Mouse (Mus musculus): ENCODE measurements around the gene Sf3a3.

The Sf3a3 gene

DNA sequence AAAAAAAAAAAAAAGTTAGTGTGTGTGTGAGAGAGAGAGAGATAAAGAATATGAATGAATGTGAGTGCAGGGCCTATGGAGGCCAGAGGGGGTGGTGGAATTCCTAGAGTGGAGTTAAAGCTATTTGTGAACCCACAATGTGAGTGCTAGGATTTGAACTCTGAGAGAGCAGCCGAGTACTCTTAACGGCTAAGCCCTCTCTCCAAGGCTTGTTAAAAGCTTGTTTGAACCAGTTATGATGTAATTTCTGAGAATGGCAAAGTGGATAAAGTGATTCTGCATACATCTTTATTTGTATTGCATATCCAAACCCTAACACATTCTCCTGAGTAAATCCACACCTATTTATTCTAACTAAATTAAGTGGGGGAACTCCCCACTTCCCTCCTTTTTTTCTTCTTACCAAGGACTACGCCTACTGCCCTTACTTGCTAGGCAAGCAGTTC lies 22.1 kb upstream of the Sf3a3 start:
- TF ChIP-seq GATA4 (IDR thresholded peaks at IDR 0.05; ENCODE audit: insufficient replicate concordance, low read length): no peak

DNA sequence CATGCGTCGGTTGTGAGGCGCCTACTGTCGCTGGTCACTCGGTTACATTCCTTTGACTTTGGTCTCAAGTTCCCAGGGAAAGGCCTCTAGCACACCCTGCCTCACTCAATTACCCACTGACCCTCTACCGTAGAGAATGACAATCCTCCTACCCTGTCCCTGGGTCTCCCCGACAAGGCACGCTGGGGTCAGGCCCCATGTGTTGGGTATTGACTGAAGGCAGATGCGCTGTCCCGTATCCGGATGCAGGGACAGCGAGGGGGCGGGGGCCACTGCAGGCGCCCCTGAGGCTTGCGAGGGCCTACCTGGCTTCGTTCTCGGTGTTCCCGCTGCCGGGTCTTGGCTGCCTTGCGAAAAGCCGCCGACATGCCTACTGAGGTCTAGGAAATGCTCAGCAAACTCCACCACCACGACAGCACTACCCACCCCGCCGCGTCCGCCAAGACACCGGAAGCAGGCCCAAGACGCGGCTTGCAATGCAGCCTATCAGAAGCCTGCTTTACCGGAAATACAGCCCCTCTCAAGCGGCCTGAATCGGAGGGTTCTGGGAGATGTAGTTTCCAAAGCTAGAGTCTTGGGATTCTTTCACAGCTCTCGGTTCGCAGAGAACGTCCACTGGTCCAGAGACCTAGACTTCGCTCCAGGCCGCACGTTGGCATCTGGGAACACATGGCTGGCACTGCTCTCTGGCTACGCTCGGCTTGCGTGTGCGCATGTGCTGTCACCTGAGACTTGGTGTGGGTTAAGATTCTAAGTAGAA lies 21.3 kb upstream of the Sf3a3 start, which contains the start of gene Utp11:
TSS of gene Utp11 (minus strand) at position 466 of the 760 bp plus-strand sequence.
- TF ChIP-seq GATA4 (IDR thresholded peaks at IDR 0.05; ENCODE audit: insufficient replicate concordance, low read length): peak; percentile 39; the same call in 1 of the 2 replicates

DNA sequence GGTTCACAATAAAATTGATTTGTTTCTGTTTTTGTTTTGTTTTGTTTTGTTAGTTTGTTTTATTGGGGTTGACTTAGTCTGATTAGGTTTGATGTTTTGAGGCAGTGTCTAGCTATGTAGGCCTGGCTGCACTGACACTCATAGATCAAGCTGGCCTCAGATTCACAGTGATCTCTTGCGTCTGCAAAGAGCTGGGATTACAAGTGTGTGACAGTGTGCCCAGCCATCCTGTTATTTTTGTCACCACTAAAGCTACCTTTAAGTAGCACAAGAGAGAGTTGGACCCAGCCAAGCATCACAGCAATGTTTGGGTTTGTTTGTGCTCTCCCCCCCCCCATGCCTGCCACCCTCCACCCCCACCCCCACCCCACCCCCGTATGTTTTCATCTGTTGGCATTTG lies 20.0 kb upstream of the Sf3a3 start:
- no peak for TF ChIP-seq GATA4 (IDR thresholded peaks at IDR 0.05; ENCODE audit: insufficient replicate concordance, low read length)

DNA sequence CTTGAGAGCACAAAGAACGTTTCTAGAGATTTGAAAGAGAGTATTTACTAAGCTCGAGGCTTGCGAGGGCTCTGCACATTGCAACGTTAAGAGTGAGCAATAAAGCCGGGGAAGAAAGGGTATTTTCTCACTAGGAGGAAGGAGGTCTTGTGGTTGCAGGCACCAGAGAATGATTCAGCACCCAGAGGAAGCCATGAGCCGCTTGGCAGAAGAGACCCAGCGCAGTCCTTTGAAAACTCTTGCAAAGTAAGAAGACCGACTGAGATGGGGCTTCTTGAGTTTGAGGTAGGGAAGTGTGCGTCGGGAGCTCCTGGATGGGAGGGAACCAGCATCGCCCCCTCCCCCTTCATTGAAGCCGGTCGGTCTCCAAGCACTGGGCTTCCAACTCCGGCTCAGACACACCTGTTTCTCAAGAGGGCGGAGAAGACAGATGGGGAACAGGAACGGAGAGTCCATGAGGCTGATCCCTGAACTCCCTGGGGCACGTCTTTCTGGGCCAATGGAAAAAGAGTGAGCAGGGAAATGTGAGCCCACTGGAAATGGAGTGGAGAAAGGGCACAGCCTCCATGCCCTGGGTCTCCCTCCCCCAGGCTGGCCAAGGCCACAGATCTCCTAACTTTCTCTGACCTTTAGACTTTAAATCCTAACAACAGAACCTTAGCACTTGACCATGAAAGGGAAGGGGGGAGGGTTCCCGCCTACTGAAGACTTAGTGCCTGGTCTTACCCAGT lies 18.6 kb upstream of the Sf3a3 start:
- TF ChIP-seq GATA4 (IDR thresholded peaks at IDR 0.05; ENCODE audit: insufficient replicate concordance, low read length): no peak

DNA sequence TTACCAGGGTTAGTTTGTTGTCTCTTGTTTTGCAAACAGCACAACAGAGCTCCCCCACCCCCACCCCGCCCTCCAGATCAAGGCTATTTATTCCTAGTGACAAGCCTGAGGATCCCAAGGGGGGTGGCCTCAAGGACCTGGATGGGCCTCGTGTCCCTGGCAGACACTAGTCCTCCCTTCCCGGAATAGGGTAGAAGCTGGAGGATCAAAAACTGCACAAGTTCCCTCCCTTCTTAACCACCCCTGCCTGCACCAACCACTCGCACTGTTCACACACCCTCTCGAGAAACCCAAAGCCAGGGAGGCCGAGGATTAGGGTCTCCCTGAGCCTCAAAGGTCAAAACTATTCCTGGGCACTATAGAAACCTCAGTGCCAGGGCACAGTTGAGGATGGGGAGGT lies 14.8 kb upstream of the Sf3a3 start:
- TF ChIP-seq GATA4 (IDR thresholded peaks at IDR 0.05; ENCODE audit: insufficient replicate concordance, low read length): no peak

DNA sequence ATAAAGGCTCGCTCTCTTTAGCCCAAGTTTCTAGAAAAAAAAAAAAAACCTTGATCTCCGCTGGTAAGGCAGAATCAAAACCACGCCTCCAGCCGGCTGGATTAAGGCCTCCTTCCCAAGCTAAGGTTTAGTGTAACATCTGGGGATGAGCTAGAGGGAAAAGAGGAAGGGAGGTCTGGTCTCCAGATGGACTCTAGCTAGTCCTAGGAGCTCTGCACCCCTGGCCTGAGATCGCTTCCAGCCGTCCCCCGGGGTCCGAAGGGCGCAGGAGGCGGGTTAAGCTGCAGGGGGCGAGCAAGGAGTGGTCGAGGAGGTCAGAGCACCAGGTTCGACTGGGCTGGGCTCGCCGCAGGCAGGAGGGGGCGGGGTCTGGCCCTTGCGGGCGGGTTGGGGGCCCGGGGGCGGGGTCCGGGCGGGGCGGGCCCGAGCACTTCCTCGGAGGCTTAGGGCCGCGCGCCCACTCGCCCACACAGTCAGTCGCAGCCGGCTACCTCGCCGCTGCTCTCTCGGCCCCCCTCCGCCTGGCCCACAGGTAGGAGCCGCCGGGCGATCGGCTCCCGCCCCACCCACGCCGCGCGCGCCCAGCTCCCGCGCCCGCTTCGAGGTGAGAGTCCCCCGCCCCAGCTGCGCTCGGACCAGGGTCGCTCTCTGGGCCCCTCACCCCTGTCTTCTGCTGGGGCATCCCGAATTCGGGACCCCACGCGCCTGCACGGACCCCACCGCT lies 14.2 kb upstream of the Sf3a3 start, which contains the start of gene Fhl3:
TSS of gene Fhl3 (plus strand) at position 454 of the 724 bp plus-strand sequence.
- no peak for TF ChIP-seq GATA4 (IDR thresholded peaks at IDR 0.05; ENCODE audit: insufficient replicate concordance, low read length)

DNA sequence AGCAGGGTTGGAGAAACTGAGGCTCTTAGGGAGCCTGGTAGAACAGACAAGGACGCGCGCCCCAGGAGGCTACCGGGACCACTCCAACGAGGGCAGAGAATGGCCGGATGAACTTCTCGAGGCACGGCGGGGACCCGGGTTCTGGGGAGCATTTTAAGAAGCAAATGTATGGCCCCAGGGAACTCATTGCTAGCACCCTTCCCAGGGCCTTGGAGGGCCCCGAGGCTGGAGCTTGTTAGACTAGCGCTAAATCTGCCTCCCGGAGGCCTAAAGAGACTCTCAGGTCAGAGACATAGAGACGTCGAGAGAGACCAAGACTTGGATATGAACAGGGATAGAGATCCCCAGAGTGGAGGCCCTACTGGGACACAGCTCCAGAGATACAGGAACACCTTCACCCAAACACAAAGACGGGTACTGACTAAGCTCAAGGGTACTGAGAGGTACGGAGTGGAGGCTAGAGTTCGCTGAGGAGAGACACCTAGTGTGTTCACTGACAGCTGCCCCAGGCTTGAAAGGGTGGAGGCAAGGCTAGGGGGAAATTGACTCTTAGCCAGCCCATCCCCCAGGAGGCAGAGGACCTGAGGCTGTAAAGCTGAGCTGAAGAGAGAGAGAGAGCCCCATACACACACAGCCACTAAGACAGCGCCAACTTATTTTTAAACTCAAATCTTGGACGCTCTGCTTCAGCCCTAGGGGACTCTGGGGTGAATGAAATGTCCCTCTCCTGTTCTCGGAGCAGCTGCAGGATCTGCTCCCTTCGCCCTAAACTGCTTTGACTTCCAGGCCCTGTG lies 13.3 kb upstream of the Sf3a3 start:
- TF ChIP-seq GATA4 (IDR thresholded peaks at IDR 0.05; ENCODE audit: insufficient replicate concordance, low read length): no peak

DNA sequence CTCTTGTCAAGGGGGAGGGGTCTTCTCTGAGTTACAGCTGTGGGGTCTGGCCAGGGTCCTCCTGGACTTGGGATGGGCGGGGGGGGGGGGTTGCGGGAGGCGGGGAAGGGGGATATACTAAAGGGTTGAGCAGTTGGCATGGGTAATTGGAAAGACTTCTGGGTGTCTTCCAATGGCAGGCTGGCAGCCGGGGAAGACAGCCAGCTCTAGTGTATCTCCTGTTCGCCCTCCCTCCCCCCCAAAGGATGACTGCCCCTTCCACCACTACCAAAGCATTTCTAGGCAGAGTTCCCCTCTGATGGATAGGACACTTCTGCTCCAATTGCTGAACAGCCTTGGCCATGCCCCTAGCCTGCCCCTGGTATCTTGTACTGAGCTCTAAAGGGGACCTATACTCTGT lies 12.7 kb upstream of the Sf3a3 start:
- TF ChIP-seq GATA4 (IDR thresholded peaks at IDR 0.05; ENCODE audit: insufficient replicate concordance, low read length): no peak

DNA sequence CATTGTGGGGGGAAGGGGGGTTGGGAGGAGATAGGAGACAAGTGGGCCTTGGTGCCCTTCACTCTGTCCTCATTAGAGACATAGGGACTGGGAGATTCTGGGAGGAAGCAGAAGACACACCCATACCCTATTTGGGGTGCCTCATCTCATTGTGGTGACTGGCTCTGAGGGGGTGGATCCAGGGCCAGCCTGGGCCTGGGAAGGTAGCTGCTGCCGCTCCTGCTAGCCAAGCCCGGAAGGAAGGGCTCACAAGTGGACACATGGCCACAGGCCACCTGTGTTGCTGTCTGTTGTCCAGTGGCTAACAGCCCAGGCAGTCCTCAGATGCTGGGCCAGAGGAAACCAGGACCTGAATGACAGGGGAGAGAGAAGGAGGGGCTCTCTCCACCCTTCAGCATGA lies 11.2 kb upstream of the Sf3a3 start:
- no peak for TF ChIP-seq GATA4 (IDR thresholded peaks at IDR 0.05; ENCODE audit: insufficient replicate concordance, low read length)

DNA sequence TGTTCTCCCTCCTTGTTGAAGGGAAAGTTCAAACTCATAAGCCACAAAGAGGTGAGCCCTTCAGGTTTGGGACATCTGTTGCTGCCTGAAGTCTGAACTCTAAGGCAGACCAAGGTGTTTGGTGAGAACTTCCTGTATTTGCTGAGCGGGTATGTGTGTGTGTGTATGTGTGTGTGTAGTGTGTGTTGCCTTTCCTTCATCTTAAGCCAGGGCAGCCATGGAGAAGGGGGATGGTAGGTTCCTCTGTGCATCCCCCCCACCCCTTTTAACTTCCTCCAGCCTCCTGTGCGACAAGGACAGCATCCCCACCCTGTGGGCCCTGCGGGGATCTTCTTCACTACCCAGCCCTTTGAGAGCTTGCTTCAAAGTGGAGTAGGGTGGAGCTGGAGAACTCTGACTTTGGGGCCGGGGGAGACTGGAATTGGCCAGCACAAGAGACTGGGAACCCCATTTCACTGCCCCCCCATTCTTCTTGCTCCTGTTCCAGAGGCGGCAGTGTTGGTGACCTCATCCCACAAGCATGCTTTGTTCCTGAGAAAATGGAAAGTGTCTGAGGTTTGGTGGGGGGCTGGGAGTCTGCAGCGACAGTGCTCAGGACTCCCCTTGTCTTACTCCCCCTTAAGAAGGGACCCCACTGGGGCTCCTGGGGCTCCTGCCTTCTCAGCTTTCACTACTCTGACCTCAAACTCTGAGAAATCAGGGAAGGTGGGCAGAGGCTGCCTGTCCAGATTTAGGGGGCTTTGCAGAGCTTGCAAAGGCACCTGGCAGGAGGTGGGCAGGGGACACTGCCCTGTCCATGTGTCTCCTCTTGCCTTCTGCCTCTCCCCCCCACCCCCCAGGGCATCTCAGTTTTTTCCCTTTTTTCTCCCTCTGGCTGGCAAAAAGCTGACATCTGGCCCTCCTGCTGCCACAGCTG lies 10.4 kb upstream of the Sf3a3 start:
- TF ChIP-seq GATA4 (IDR thresholded peaks at IDR 0.05; ENCODE audit: insufficient replicate concordance, low read length): no peak

DNA sequence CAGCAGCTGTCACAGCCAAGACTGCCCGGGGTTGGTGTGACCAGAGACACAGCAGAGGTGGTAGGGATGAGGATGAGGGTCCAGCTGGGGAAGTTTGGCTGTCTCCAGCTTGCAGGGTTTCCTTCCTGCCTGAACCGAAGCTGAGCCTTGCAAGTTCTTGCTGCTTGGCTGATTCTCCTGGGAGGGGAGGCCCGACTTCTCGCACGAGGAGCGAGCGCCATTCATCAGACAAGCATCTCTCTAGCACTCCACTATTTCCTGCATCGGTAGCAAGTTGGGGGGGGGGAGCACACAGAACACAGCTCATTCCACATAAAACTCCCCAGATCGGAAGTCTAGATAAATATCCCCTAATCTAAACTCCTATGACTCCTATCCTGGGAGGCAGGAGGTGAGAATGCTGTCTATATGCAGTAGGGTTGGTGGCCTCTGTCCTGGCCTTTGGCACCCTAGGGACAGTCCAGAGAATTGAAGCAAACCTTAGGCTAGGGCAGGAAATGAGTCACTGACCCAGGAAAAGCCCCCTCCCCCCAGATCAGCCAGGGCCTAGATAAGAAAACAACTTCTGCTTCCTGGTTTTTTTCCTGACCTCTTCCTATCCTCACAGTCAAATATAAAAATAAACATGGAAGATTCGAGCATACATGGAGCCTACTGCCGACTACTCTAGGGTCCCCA lies 9.6 kb upstream of the Sf3a3 start:
- TF ChIP-seq GATA4 (IDR thresholded peaks at IDR 0.05; ENCODE audit: insufficient replicate concordance, low read length): peak; percentile 94

DNA sequence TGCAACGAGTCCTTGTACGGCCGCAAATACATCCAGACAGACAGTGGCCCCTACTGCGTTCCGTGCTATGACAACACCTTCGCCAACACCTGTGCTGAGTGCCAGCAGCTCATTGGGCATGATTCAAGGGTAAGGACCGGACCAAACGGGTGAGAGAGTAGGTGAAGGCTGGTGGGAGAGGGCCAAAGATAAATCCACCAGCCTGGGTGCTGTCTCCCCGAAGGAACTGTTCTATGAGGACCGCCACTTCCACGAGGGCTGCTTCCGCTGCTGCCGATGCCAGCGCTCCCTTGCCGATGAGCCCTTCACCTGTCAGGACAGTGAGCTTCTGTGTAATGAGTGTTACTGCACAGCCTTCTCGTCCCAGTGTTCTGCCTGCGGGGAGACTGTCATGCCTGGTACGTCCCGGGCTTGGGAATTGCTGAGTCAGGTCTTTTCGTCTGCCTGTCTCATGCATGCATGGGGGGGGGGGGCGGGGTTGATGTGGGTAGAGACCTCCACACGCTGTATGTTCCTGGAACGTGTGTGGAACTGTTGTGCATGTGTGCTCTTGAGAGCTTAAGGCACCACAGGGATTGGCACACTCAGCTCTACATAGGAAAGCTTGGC lies 8.8 kb upstream of the Sf3a3 start:
- TF ChIP-seq GATA4 (IDR thresholded peaks at IDR 0.05; ENCODE audit: insufficient replicate concordance, low read length): no peak
